Mouse (Mus musculus): ENCODE measurements around the gene Galnt13. TPM values are rescaled to one million over a fixed set of nuclear protein-coding genes. Genes with fewer than 3 reads are reported as not detected.

The Galnt13 gene
- not detected in 2 replicates for polyA plus RNA-seq (2012; ENCODE audit: low replicate concordance)

DNA sequence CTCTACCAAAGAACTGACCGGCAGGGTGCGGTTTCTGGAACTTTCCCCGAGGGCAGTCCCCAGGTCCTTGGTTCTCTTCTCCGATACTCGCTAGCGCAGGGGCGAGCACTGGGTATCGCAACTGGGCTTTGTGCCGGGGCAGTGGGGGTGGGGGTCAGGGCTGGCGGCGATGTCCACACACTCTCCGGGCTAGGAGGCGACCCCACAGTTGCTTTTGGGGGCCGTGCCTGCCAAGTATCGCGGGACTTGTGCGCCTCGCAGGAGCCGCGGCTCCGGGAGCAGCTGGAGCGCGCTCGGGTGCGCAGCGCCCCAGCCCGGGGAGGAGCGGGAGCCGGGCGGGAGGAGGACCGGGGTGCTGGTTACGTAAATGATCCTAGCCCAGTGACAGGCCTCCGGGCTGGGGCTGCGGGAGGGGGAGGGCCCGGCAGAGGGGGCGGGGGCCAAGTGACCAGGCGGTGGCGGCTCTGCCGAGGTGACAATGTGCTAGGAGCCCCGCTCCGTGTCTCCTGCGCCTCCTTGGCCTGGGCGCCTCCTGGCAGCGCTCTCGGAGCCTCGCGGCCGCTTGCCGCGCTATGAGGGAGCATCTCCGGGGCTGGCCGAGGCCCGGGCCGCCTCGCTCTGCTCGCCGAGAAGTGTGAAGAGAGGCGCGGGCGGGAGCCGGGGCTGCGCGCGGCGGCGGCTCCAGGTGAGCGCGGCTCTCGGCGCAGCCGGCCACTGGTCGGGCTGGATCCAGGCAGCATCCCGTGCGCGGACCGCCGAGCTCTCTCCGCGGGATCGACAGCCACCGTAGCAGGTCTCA lies at the start of gene Galnt13:
Gene Galnt13 (plus strand): TSS at position 381 of the 799 bp plus-strand sequence.

